Mouse (Mus musculus) right cerebral cortex, adult 2 months (tissue): ENCODE measurements at regions not wholly inside any gene's neighbourhood (a gene's known extent, or its start where the extent isn't known, plus 50 kb on each side); places are given as distances from the start of the nearest gene placed in this dataset.
A peak's percentile ranks its signal among the peaks of the same experiment; 100 is the strongest.

Experiments used
- DNase-seq, 2 experiments: peaks; one replicate each; pipeline ENCODE4 v3.0.0; 2021 to 2022; ENCODE audit warnings: low spot score in 2 of 2

GRCm38 (mm10) chr9:101555011-101555673 lies 303.5 kb upstream of the Ppp2r3a start:
- DNase-seq = no peak

- DNase-seq = no peak
Measured at GRCm38 (mm10) chr9:101552789-101553188, 301.2 kb upstream of the Ppp2r3a start.

- no peak for DNase-seq
Measured at GRCm38 (mm10) chr9:101551256-101551655, 299.7 kb upstream of the Ppp2r3a start.

- no peak for DNase-seq
Measured at GRCm38 (mm10) chr9:101546213-101546832, 294.7 kb upstream of the Ppp2r3a start.

- DNase-seq = no peak
Measured at GRCm38 (mm10) chr9:101518137-101518536, 266.5 kb upstream of the Ppp2r3a start.

GRCm38 (mm10) chr9:101510807-101511206 lies 259.2 kb upstream of the Ppp2r3a start:
- DNase-seq = no peak

GRCm38 (mm10) chr9:101509196-101509595 lies 257.6 kb upstream of the Ppp2r3a start:
- DNase-seq = no peak

- no peak for DNase-seq
Measured at GRCm38 (mm10) chr9:101507023-101507690, 255.6 kb upstream of the Ppp2r3a start.

- peak; percentile 24 to 29 for DNase-seq
Measured at GRCm38 (mm10) chr9:101501706-101502465, 250.3 kb upstream of the Ppp2r3a start.

GRCm38 (mm10) chr9:101501036-101501435 lies 249.4 kb upstream of the Ppp2r3a start:
- DNase-seq = no peak

GRCm38 (mm10) chr9:101498721-101499120 lies 247.1 kb upstream of the Ppp2r3a start:
- DNase-seq = no peak

GRCm38 (mm10) chr9:101495768-101496167 lies 244.2 kb upstream of the Ppp2r3a start:
- peak in 1 of 2 experiments; percentile 19 for DNase-seq

- DNase-seq = no peak
Measured at GRCm38 (mm10) chr9:101489013-101489412, 237.4 kb upstream of the Ppp2r3a start.

GRCm38 (mm10) chr9:101476223-101476622 lies 224.6 kb upstream of the Ppp2r3a start:
- no peak for DNase-seq

GRCm38 (mm10) chr9:101473074-101473461 lies 221.5 kb upstream of the Ppp2r3a start:
- no peak for DNase-seq

- peak; percentile 11 to 12 for DNase-seq
Measured at GRCm38 (mm10) chr9:101472101-101473073, 220.8 kb upstream of the Ppp2r3a start.

- DNase-seq = no peak
Measured at GRCm38 (mm10) chr9:101471665-101472064, 220.1 kb upstream of the Ppp2r3a start.

- DNase-seq = no peak
Measured at GRCm38 (mm10) chr9:101469756-101470155, 218.2 kb upstream of the Ppp2r3a start.

GRCm38 (mm10) chr9:101464727-101465427 lies 213.3 kb upstream of the Ppp2r3a start:
- no peak for DNase-seq

- DNase-seq = no peak
Measured at GRCm38 (mm10) chr9:101458947-101459627, 207.5 kb upstream of the Ppp2r3a start.
